14 mouse cellular contexts compared by ENCODE assay signal in the genomic region with DNA sequence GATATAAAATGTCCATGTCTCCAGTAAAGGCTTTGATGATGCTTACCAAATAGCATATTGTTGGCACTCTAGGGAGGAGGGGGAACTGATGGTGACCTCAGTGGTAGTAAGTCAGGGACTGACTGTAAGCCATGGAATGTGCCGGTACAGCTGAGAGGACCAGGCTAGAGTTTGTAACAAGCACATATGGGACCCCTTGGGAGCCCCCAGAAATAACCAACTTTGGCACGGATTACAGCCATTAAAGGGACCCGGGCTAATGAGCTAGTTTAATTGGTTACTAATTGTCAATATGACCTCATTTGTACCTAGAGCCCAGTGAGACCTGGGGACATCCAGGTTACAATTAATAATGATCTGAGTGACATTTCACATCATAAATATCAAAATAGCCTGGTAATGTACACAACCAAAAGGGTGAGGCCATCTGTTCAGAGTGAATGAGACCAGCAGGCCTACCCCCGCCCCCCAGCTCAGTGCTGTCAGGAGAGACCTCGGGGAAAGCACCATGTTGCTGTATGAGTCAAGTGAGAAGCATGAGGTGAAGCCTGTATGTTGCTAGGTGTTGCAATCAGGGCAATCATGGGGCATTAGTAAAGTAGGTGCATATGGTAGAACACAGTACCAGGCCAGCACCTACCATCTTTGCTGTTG.
DNase-seq lines count a peak whose midpoint lies in the region; ATAC-seq and TF ChIP-seq lines count a peak whose summit lies in the region.
"Had no signal": no experiment of that assay in that cellular context is flagged by ENCODE, and none has a peak within 500 bp of the region (broad histone marks: within the 10 kb centered on the region; RNA-seq: fewer than 3 reads in every experiment).

No protein-coding gene starts in this region.

- H3K27ac ChIP-seq in forebrain, embryonic 11.5 days (ENCODE audit: low read depth, low read length), result no peak overlapping the region
- no peak overlapping the region for H3K27ac ChIP-seq in forebrain, embryonic 16.5 days (ENCODE audit: low read length)
- no peak overlapping the region for H3K27ac ChIP-seq in liver, embryonic 11.5 days (ENCODE audit: low read depth, low read length)
- no peak overlapping the region for H3K27ac ChIP-seq in liver, postnatal 0 days (ENCODE audit: low read depth)
- H3K27ac ChIP-seq: embryonic facial prominence, embryonic 15.5 days; gastrocnemius, adult 2 months had no signal

- H3K4me1 ChIP-seq in forebrain, embryonic 11.5 days (replicated peaks; ENCODE audit: control insufficient read depth, insufficient read depth, low read length), result no peaks in the 10 kb centered on the region
- no peaks in the 10 kb centered on the region for H3K4me1 ChIP-seq in forebrain, embryonic 16.5 days (replicated peaks; ENCODE audit: control insufficient read depth, insufficient read depth, low read length)
- H3K4me1 ChIP-seq in liver, embryonic 11.5 days (replicated peaks; ENCODE audit: control insufficient read depth, insufficient read depth, low read length), result no peaks in the 10 kb centered on the region
- no peaks in the 10 kb centered on the region for H3K4me1 ChIP-seq in liver, postnatal 0 days (ENCODE audit: insufficient read depth)
- H3K4me1 ChIP-seq: embryonic facial prominence, embryonic 15.5 days had no signal

- no peak overlapping the region for H3K9ac ChIP-seq in forebrain, embryonic 11.5 days (ENCODE audit: low read length)
- H3K9ac ChIP-seq in forebrain, embryonic 16.5 days (replicated peaks; ENCODE audit: low read depth, low read length), result no peak overlapping the region
- no peak overlapping the region for H3K9ac ChIP-seq in liver, embryonic 11.5 days (ENCODE audit: low read depth, low read length)
- H3K9ac ChIP-seq in liver, postnatal 0 days (replicated peaks), result no peak overlapping the region
- H3K9ac ChIP-seq: embryonic facial prominence, embryonic 15.5 days had no signal

- H3K4me3 ChIP-seq in forebrain, embryonic 11.5 days (ENCODE audit: low read depth, low read length), result no peak overlapping the region
- H3K4me3 ChIP-seq in forebrain, embryonic 16.5 days (replicated peaks; ENCODE audit: low read length), result no peak overlapping the region
- H3K4me3 ChIP-seq in liver, embryonic 11.5 days (ENCODE audit: low read depth, low read length), result no peak overlapping the region
- no peak overlapping the region for H3K4me3 ChIP-seq in liver, postnatal 0 days (ENCODE audit: low read depth, low read length)
- H3K4me3 ChIP-seq: embryonic facial prominence, embryonic 15.5 days; gastrocnemius, adult 2 months; myocyte had no signal

- peak; percentile 39; the same call in 1 of the 2 replicates for ATAC-seq in forebrain, embryonic 11.5 days (replicated peaks; ENCODE audit: low FRiP score)
- no peak for ATAC-seq in forebrain, embryonic 16.5 days
- ATAC-seq in liver, embryonic 11.5 days (replicated peaks; ENCODE audit: low FRiP score), result 0 out of 2 replicates have a peak, but pooled peaks have one; percentile 7
- ATAC-seq in liver, postnatal 0 days, result no peak

- H3K9me3 ChIP-seq in forebrain, embryonic 11.5 days (ENCODE audit: control insufficient read depth, low read length), result no peaks in the 10 kb centered on the region
- no peaks in the 10 kb centered on the region for H3K9me3 ChIP-seq in forebrain, embryonic 16.5 days (ENCODE audit: control insufficient read depth, low read length)
- H3K9me3 ChIP-seq in liver, embryonic 11.5 days (ENCODE audit: control insufficient read depth, low read length), result no peaks in the 10 kb centered on the region
- H3K9me3 ChIP-seq in liver, postnatal 0 days (ENCODE audit: low read length), result no peaks in the 10 kb centered on the region
- H3K9me3 ChIP-seq: embryonic facial prominence, embryonic 15.5 days had no signal

- 78% methylated on average over 5 of the region's 5 CpGs for WGBS in forebrain, embryonic 11.5 days
- WGBS in forebrain, embryonic 16.5 days, result 50% methylated on average over 5 of the region's 5 CpGs
- 75% methylated on average over 5 of the region's 5 CpGs for WGBS in liver, embryonic 11.5 days
- WGBS in liver, postnatal 0 days (ENCODE audit: insufficient replicate concordance), result 70% methylated on average over 5 of the region's 5 CpGs

- H3K36me3 ChIP-seq in forebrain, embryonic 11.5 days (ENCODE audit: control insufficient read depth, insufficient read depth, low read length), result no peaks in the 10 kb centered on the region
- H3K36me3 ChIP-seq in forebrain, embryonic 16.5 days (ENCODE audit: control insufficient read depth, insufficient read depth), result no peaks in the 10 kb centered on the region
- no peaks in the 10 kb centered on the region for H3K36me3 ChIP-seq in liver, embryonic 11.5 days (ENCODE audit: control insufficient read depth, insufficient read depth, low read length)
- H3K36me3 ChIP-seq in liver, postnatal 0 days (replicated peaks; ENCODE audit: insufficient read depth, low read length), result no peaks in the 10 kb centered on the region
- H3K36me3 ChIP-seq: embryonic facial prominence, embryonic 15.5 days had no signal

- no peak for TF ChIP-seq EP300 in liver, postnatal 0 days (IDR thresholded peaks at IDR 0.05; ENCODE audit: low read depth)

- H3K4me2 ChIP-seq in forebrain, embryonic 11.5 days (ENCODE audit: low read depth, low read length, severe bottlenecking), result no peak overlapping the region
- H3K4me2 ChIP-seq in forebrain, embryonic 16.5 days (ENCODE audit: low read length), result no peak overlapping the region
- no peak overlapping the region for H3K4me2 ChIP-seq in liver, embryonic 11.5 days
- H3K4me2 ChIP-seq in liver, postnatal 0 days (ENCODE audit: low read depth, low read length), result no peak overlapping the region
- H3K4me2 ChIP-seq: embryonic facial prominence, embryonic 15.5 days had no signal

- no peak for TF ChIP-seq CTCF in liver, postnatal 0 days (IDR thresholded peaks at IDR 0.05; ENCODE audit: low read depth)

- peaks cover 4% of the 10 kb centered on the region; the same call in 1 of the 2 replicates for H3K27me3 ChIP-seq in forebrain, embryonic 11.5 days (ENCODE audit: control insufficient read depth, insufficient read depth, low read length)
- H3K27me3 ChIP-seq in forebrain, embryonic 16.5 days (replicated peaks; ENCODE audit: control insufficient read depth, insufficient read depth, low read length), result 0 out of 2 replicates have a peak, but pooled peaks cover 4% of the 10 kb centered on the region
- no peaks in the 10 kb centered on the region for H3K27me3 ChIP-seq in liver, embryonic 11.5 days (replicated peaks; ENCODE audit: control insufficient read depth, insufficient read depth, low read length)
- H3K27me3 ChIP-seq in liver, postnatal 0 days (ENCODE audit: insufficient read depth, low read length), result no peaks in the 10 kb centered on the region
- H3K27me3 ChIP-seq: embryonic facial prominence, embryonic 15.5 days had no signal

- no peak for DNase-seq in forebrain, embryonic 11.5 days (ENCODE audit: low spot score)
- DNase-seq in liver, embryonic 11.5 days (ENCODE audit: low spot score), result no peak
- no peak for DNase-seq in liver, postnatal 0 days
- DNase-seq in NIH3T3 (ENCODE audit: low read depth), result peak; percentile 9
- DNase-seq in forelimb bud, embryonic 11.5 days (ENCODE audit: low read depth, low spot score), result peak; percentile 25
- DNase-seq in right cerebral cortex, adult 2 months (ENCODE audit: low spot score in 2 of 2), result no peak
- no peak for DNase-seq in embryo, embryonic 9.5 days (ENCODE audit: extremely low spot score)
- DNase-seq: gastrocnemius, adult 2 months; heart, postnatal 4 days; lung, postnatal 14 days; thymus, postnatal 36 days had no signal

Comparison
In these comparisons a context has a peak if more than half of its experiments do, and no peak if none do; other contexts are left out.
1. ATAC-seq: peak in forebrain, embryonic 11.5 days (single experiment) and liver, embryonic 11.5 days (single experiment); none in forebrain, embryonic 16.5 days (single experiment) and liver, postnatal 0 days (single experiment).
2. DNase-seq: peak in NIH3T3 (single experiment) and forelimb bud, embryonic 11.5 days (single experiment); none in forebrain, embryonic 11.5 days (single experiment), liver, embryonic 11.5 days (single experiment), liver, postnatal 0 days (single experiment), right cerebral cortex, adult 2 months (0 of 2) and embryo, embryonic 9.5 days (single experiment).